Mouse (Mus musculus): ENCODE measurements around the gene Hist2h2aa2.

DNA sequence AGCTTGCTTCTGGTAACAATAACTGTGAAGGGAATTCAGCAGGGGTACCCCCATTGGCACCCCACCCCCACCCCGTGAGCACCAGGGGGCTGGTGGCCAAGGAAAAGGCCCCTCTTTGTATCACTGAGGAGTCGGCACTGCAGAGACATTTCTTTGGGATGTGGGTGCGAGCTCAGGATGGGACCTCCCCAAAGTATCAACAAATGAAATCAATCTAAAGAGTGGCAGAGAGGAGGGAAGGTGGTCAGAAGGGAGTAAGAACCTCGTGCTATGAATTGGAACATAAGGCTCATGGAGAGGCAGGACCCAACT, 8.9 kb upstream of the Hist2h2aa2 start:
- no peak for TF ChIP-seq CTCF (IDR thresholded peaks at IDR 0.05; ENCODE audit: insufficient read depth, low read depth, low read length)
- no peak for TF ChIP-seq POLR2A (IDR thresholded peaks at IDR 0.05; ENCODE audit: insufficient read depth, low read depth, low read length)
